Mouse (Mus musculus): Measurements from ENCODE around the gene Acbd7.

Gene Acbd7

DNA sequence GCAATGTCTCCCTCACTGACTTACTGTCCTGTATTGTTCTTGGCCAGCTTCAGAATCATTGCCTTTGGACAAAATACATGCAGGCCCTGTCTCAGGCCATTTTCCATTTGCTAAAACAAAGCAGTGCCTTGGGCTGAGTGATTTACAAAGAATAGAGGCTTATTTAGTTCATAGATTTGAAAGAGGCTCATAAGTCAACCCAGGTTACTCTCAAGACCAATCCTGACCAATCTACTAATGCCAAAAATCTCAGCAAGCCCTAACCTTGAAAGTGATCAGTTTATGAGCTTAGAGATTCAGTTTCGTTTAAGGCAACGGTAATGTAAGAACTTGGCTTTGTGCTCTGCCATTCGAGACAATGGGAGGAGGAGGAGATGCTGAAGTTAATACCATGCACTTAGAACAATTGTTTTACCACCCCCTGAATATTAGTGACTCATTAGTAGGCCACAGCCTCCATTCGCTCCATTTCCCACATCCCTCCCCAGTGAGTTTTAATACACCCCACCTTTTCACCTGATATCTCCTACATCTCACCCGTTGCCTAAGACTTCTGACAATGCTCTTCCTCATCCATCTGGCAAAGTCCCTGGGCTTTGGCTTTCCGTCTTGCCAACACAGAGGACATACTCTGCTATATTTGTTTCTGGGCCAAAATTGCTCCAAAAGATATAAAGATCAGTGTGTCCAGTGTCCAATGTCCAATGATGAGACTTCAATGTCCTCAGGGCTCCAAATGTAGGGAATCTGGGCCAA, 51.3 kb downstream of the Acbd7 start:
- DNase-seq, result no peak
